Mouse (Mus musculus): ENCODE results near the gene Baiap2l1. TPM values are rescaled to one million over a fixed set of nuclear protein-coding genes. Genes with fewer than 3 reads are reported as not detected.
"Not testable (repeated sequence)": the region's sequence is repeated elsewhere in the genome, so short reads cannot be mapped to it uniquely, and the experiment has no call there.

Gene Baiap2l1
- polyA plus RNA-seq, 1 experiment = not detected

DNA sequence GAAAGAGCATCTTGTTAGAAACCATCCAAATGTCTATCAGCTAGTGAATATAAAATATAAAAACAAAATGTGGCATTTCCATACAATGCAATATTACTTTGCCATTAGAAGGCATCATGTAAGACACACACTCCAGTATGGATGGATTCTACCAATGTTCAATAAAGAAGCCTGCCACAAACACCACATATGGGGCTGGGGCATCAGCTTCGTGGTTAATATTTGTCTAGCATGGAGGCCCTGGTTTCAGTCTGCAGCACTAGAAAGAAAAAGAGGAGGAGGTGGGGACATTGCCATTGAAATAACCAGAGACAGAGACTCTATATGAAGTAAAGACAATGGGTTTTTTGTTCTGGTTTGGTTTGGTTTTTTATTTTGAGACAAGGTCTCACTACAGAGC is 19.1 kb downstream of the Baiap2l1 start:
- no peak for TF ChIP-seq CTCF (IDR thresholded peaks at IDR 0.05; ENCODE audit: control insufficient read depth, insufficient read depth, low read length)
- no peak for TF ChIP-seq POLR2A (IDR thresholded peaks at IDR 0.05; ENCODE audit: borderline replicate concordance, control insufficient read depth, low read depth, low read length)
- H3K27ac ChIP-seq (ENCODE audit: control insufficient read depth, insufficient read depth, low read depth, low read length, poor library complexity) = no peak overlapping the region
- WGBS = 62% methylated on average over 1 of the region's 1 CpGs
- H3K4me3 ChIP-seq (replicated peaks; ENCODE audit: control insufficient read depth, low read depth, low read length) = no peak overlapping the region
- H3K4me1 ChIP-seq (ENCODE audit: control insufficient read depth, insufficient read depth, low read length) = no peaks in the 10 kb centered on the region

DNA sequence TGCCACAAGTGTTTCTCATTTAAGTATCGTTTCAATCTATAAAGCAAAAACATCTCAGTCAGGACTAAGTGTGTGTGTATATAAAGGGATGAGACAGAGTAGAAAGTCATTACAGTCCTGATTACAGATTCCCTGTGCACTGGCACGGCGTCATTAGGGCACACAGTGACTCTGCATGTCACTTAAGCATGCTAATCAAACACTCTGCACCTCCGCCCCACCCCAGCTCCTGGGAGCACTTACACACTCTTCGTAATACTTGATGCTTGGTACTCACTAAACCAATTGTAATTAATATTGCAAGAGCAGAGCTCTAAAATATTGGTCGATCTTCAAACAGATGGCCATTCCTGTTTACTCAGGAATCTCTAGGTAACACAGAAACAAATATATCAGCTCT is 22.6 kb downstream of the Baiap2l1 start:
- not testable (repeated sequence) for H3K4me1 ChIP-seq (ENCODE audit: control insufficient read depth, insufficient read depth, low read length); H3K27ac ChIP-seq (ENCODE audit: control insufficient read depth, insufficient read depth, low read depth, low read length, poor library complexity); H3K4me3 ChIP-seq (replicated peaks; ENCODE audit: control insufficient read depth, low read depth, low read length)
- WGBS = 74% methylated on average over 6 of the region's 6 CpGs

DNA sequence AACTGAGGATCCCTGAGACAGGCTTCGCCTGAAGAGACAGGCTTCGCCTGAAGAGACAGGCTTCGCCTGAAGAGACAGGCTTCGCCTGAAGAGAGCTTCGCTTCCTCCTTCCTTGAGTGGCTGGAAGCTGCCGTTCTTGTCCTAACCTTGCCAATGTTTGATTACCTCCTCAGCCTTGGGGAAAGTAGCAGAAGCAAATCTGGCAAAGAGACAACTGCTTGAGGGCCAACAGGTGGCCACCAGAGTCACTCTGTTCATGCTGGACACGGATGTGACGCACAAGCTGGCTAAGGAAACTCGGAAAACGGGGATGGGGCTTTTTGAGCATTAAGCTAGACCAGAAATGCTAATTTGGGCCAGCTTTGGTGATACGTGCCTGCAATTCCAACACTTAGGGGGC is 23.9 kb downstream of the Baiap2l1 start:
- Histone ChIP-seq H3K4me1 (ENCODE audit: control insufficient read depth, insufficient read depth, low read length) (no peaks in the 10 kb centered on the region), H3K4me3 (replicated peaks; ENCODE audit: control insufficient read depth, low read depth, low read length) (no peak overlapping the region), H3K27ac (ENCODE audit: control insufficient read depth, insufficient read depth, low read depth, low read length, poor library complexity) (no peak overlapping the region)
- 74% methylated on average over 11 of the region's 11 CpGs for WGBS
- TF ChIP-seq CTCF (IDR thresholded peaks at IDR 0.05; ENCODE audit: control insufficient read depth, insufficient read depth, low read length) (no peak), POLR2A (IDR thresholded peaks at IDR 0.05; ENCODE audit: borderline replicate concordance, control insufficient read depth, low read depth, low read length) (no peak)

DNA sequence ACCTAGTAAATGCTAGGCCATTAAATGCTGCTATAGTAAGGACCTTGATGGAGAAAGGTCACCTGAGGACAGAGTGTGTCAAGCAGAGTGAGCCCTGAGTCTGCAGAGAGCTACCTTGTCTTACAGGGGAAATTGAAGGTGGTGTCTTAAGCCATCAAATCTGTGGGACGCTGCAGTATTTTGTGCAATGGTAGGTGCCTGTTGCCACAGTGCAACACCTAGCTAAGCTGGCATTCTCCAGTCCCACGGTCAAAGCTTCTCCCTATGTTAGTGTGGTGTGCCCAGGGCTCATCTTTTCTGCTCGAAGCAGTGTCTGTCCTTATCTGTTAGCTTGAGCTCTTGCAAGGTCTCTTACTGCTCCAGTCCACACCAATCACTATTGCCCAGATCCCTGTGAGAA is 35.2 kb downstream of the Baiap2l1 start:
- Histone ChIP-seq H3K27ac (ENCODE audit: control insufficient read depth, insufficient read depth, low read depth, low read length, poor library complexity) (no peak overlapping the region), H3K4me1 (ENCODE audit: control insufficient read depth, insufficient read depth, low read length) (no peaks in the 10 kb centered on the region), H3K4me3 (replicated peaks; ENCODE audit: control insufficient read depth, low read depth, low read length) (no peak overlapping the region)
- TF ChIP-seq CTCF (IDR thresholded peaks at IDR 0.05; ENCODE audit: control insufficient read depth, insufficient read depth, low read length) (no peak), POLR2A (IDR thresholded peaks at IDR 0.05; ENCODE audit: borderline replicate concordance, control insufficient read depth, low read depth, low read length) (no peak)
- WGBS = 78% methylated on average over 3 of the region's 3 CpGs

DNA sequence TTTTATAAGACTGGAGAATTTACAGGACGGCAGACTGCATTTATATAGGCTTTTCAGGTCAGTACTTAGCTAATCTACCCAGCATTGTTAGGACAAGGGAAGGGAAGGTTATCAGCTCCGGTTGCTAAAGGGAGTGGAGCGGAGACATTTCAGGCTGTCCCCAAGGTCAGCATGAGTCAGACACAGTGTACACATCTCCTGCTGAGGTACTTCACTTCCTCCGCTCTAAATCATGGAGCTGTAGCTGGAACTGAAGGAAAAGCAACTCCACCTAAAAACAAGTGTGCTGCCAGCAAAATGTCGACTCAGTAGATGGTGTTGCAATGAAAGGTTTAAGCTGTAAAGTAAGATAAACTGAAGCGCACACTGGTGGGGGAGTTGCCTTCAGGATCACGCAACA is 36.2 kb downstream of the Baiap2l1 start:
- TF ChIP-seq POLR2A (IDR thresholded peaks at IDR 0.05; ENCODE audit: borderline replicate concordance, control insufficient read depth, low read depth, low read length) (no peak), CTCF (IDR thresholded peaks at IDR 0.05; ENCODE audit: control insufficient read depth, insufficient read depth, low read length) (no peak)
- H3K4me1 ChIP-seq (ENCODE audit: control insufficient read depth, insufficient read depth, low read length) = no peaks in the 10 kb centered on the region
- no peak overlapping the region for H3K4me3 ChIP-seq (replicated peaks; ENCODE audit: control insufficient read depth, low read depth, low read length)
- WGBS = 68% methylated on average over 7 of the region's 7 CpGs
- no peak overlapping the region for H3K27ac ChIP-seq (ENCODE audit: control insufficient read depth, insufficient read depth, low read depth, low read length, poor library complexity)

DNA sequence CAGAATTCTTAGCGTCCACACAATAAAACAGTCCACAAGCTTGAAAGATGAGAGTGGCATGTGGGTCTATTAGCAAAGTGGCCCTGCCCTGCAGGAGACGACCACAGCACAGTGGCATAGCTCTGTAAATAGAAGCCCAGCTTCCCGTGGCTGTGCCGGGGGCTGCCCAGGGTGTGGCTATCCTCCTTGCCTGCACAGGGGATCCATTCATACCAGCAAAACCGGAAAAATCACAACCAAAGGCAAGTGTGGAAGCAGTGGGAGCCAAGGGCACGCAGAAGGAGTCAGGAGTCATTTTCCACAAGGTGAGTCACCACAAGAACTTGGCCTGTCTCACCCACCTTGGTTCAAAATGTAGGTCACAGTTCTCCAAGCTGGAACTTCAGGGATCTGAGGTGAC is 39.6 kb downstream of the Baiap2l1 start:
- Histone ChIP-seq H3K4me3 (replicated peaks; ENCODE audit: control insufficient read depth, low read depth, low read length) (no peak overlapping the region), H3K4me1 (ENCODE audit: control insufficient read depth, insufficient read depth, low read length) (peaks cover 2% of the 10 kb centered on the region; the same call in 1 of the 2 replicates), H3K27ac (ENCODE audit: control insufficient read depth, insufficient read depth, low read depth, low read length, poor library complexity) (no peak overlapping the region)
- WGBS = 73% methylated on average over 6 of the region's 6 CpGs
- TF ChIP-seq POLR2A (IDR thresholded peaks at IDR 0.05; ENCODE audit: borderline replicate concordance, control insufficient read depth, low read depth, low read length) (no peak), CTCF (IDR thresholded peaks at IDR 0.05; ENCODE audit: control insufficient read depth, insufficient read depth, low read length) (no peak)

DNA sequence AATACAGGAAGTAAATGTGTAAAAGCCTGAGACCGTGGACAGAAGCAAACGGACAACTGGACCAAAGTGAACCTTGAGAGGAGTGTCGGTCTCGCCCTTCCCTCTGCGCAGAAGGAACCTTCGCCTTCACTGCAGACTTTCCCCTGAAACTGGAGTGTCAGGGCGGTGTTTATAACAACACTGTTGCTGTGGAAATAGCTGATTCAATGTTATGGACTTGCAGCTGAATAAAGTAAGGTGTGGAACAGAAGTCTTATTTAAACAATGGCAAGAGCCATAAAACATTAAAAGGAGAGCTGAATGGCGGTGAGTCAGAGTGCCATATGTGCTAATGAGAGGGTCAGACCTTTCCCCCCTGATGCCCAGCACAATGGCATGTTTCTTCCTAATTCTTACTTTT is 40.5 kb downstream of the Baiap2l1 start:
- WGBS = 73% methylated on average over 8 of the region's 8 CpGs
- Histone ChIP-seq H3K4me3 (replicated peaks; ENCODE audit: control insufficient read depth, low read depth, low read length) (no peak overlapping the region), H3K4me1 (ENCODE audit: control insufficient read depth, insufficient read depth, low read length) (peaks cover 2% of the 10 kb centered on the region; the same call in 1 of the 2 replicates), H3K27ac (ENCODE audit: control insufficient read depth, insufficient read depth, low read depth, low read length, poor library complexity) (no peak overlapping the region)
- TF ChIP-seq POLR2A (IDR thresholded peaks at IDR 0.05; ENCODE audit: borderline replicate concordance, control insufficient read depth, low read depth, low read length) (no peak), CTCF (IDR thresholded peaks at IDR 0.05; ENCODE audit: control insufficient read depth, insufficient read depth, low read length) (no peak)

DNA sequence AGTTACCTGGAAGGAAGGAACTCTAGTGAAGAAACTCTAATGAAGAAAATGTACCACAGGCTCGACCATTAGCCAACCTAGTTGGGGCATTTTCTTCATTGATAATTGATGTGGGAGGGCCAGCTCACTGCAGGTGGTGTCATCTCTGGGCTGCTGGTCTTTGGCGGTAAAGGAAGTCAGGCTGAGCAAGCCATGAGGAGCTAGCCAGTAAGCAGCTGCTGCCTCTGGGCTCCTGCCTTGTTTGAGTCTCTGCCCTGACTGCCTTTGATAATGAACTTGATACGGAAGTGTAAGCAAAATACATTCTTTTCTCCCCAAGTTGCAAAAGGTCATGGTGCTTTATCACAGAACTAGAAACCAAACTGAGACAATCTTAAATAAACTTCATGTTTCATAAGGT is 41.5 kb downstream of the Baiap2l1 start:
- peaks cover 2% of the 10 kb centered on the region; the same call in 1 of the 2 replicates for H3K4me1 ChIP-seq (ENCODE audit: control insufficient read depth, insufficient read depth, low read length)
- WGBS = 76% methylated on average over 3 of the region's 3 CpGs
- no peak overlapping the region for H3K4me3 ChIP-seq (replicated peaks; ENCODE audit: control insufficient read depth, low read depth, low read length)
- TF ChIP-seq POLR2A (IDR thresholded peaks at IDR 0.05; ENCODE audit: borderline replicate concordance, control insufficient read depth, low read depth, low read length) = no peak
- no peak for TF ChIP-seq CTCF (IDR thresholded peaks at IDR 0.05; ENCODE audit: control insufficient read depth, insufficient read depth, low read length)
- no peak overlapping the region for H3K27ac ChIP-seq (ENCODE audit: control insufficient read depth, insufficient read depth, low read depth, low read length, poor library complexity)

DNA sequence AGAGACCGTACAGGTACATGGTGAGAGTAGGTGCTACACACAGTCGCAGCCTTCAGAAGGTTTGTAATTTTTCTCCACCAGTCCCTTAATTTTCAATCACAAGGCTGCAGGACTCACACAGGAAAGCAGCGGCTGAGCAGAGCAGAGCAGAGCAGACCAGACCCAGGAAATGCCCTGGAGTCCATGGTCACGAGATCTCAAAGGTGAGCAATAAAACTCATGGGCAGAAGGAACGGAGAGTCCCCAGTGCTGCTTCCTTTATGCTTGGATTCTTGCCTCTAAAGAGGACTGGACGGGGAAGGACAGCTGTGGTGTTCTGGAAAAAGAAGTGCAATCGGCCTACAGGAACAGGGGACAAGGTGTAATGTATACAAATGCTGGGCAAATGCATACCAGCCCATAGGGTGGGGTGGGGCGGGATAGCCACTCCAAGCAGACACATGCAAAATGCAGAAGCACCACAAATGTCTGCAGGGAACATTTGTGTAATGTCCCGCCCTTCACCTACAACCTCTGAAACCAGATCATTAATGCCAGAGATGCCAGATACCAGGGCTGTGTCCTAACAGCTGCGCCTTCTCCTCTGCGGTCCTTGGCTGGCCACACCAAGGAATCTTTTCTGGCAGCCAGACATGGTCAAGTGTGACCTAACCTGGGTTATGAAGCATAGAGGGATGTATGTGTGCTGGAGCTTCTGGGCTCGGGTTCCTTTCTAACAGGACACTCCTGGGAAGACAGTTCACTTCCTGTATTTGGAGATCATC is 43.0 kb downstream of the Baiap2l1 start:
- TF ChIP-seq CTCF (IDR thresholded peaks at IDR 0.05; ENCODE audit: control insufficient read depth, insufficient read depth, low read length) (no peak), POLR2A (IDR thresholded peaks at IDR 0.05; ENCODE audit: borderline replicate concordance, control insufficient read depth, low read depth, low read length) (no peak)
- Histone ChIP-seq H3K4me3 (replicated peaks; ENCODE audit: control insufficient read depth, low read depth, low read length) (no peak overlapping the region), H3K27ac (ENCODE audit: control insufficient read depth, insufficient read depth, low read depth, low read length, poor library complexity) (no peak overlapping the region), H3K4me1 (ENCODE audit: control insufficient read depth, insufficient read depth, low read length) (peaks cover 2% of the 10 kb centered on the region; the same call in 1 of the 2 replicates)
- 80% methylated on average over 12 of the region's 12 CpGs for WGBS

Measured in bone marrow, adult 2 months (tissue).